Mouse (Mus musculus): ENCODE results near the gene Rcl1. TPM values are rescaled to one million over a fixed set of nuclear protein-coding genes. Genes with fewer than 3 reads are reported as not detected.

The Rcl1 gene
- polyA plus RNA-seq, 1 experiment = 18.2 TPM

DNA sequence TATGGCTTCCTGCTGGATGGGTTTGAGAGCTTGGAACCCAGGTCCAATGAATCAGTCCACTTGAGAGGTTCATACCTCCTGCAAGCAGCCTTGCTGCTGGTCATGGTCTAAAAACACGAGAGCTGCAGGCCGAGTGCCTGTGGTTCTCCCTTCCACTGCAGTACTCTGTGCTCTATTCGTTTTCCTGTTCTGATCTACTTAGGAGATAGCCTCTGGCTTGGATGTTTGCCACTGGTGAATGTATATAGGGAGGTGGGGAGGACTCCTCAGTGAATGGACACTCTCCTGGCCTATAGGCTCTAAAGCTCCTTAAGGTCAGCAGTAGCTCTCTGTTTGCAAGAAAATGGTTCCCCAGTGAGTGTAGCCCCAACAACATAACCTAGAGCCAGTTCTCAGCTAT is 57.3 kb downstream of the Rcl1 start:
- Histone ChIP-seq H3K27ac (ENCODE audit: control insufficient read depth, insufficient read depth, low read depth, low read length, poor library complexity) (no peak overlapping the region), H3K4me1 (ENCODE audit: control insufficient read depth, insufficient read depth, low read length) (peaks cover 3% of the 10 kb centered on the region), H3K4me3 (replicated peaks; ENCODE audit: control insufficient read depth, low read depth, low read length) (no peak overlapping the region)
- TF ChIP-seq POLR2A (IDR thresholded peaks at IDR 0.05; ENCODE audit: borderline replicate concordance, control insufficient read depth, low read depth, low read length) = no peak
- TF ChIP-seq CTCF (IDR thresholded peaks at IDR 0.05; ENCODE audit: control insufficient read depth, insufficient read depth, low read length) = no peak
- 35% methylated on average over 3 of the region's 3 CpGs for WGBS

DNA sequence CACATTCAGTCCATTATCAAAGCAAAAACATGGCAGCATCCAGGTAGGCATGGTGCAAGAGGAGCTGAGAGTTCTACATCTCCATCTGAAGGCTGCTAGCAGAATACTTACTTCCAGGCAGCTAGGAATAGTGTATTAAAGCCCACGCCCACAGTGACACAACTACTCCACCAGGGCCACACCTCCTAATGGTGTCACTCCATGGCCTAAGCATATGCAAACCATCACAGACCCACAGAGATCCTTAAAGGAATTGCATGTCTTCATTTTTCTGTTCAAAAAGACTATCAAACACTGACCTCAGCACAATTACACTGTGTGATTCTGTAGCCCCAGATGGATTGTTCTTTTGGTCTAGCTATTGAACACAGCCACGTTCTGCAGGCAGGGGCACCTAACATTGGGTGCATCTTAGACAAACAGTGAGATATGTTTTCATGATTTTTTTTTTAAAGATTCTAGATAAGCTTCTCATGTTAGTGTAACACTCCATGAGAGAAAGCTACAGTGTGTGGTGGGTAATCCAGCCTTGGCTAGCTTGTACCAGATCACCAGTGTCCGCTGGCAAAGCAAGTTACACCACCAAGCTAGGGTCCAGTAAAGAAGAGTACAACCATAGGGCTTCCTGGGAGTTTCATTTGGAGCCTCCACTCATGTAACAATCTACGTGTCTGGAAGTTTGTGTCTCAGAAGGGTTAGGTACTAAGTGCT is 62.8 kb downstream of the Rcl1 start:
- H3K4me1 ChIP-seq (ENCODE audit: control insufficient read depth, insufficient read depth, low read length) = no peaks in the 10 kb centered on the region; the same call in 1 of the 2 replicates
- WGBS = 65% methylated on average over 4 of the region's 4 CpGs
- no peak overlapping the region for H3K27ac ChIP-seq (ENCODE audit: control insufficient read depth, insufficient read depth, low read depth, low read length, poor library complexity)
- TF ChIP-seq CTCF (IDR thresholded peaks at IDR 0.05; ENCODE audit: control insufficient read depth, insufficient read depth, low read length) = no peak
- TF ChIP-seq POLR2A (IDR thresholded peaks at IDR 0.05; ENCODE audit: borderline replicate concordance, control insufficient read depth, low read depth, low read length) = no peak
- no peak overlapping the region for H3K4me3 ChIP-seq (replicated peaks; ENCODE audit: control insufficient read depth, low read depth, low read length)

DNA sequence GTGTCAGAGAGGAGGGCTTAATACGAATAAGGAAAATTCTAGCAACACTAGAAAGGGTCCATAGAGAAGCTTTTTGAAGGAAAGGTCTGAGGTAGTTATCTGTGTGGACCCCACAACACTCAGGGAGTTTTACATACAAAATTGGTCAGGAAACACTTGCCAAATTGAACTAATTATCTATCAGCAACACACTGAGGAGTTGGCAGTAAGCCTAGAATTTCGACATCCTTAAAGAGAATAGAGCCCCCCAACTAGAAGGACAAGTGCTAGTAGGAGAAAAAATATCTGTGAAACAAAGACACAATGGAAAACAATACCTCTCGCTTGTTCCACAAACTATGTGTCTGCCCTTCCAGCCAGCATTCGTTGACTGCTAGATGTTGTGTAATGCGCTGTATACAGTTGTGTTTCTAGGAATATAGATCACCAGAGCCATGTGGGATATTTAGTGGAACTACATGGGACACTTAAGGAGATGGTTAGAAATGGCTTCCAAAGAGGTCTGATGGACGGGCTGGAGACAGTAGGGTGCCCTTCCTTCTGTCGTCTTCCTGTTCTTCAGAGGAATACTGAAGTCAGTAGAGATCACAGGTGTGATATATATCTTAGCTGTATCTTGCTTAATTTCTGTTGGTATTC is 63.5 kb downstream of the Rcl1 start:
- 41% methylated on average over 7 of the region's 7 CpGs for WGBS
- Histone ChIP-seq H3K27ac (ENCODE audit: control insufficient read depth, insufficient read depth, low read depth, low read length, poor library complexity) (no peak overlapping the region), H3K4me1 (ENCODE audit: control insufficient read depth, insufficient read depth, low read length) (no peaks in the 10 kb centered on the region; the same call in 1 of the 2 replicates), H3K4me3 (replicated peaks; ENCODE audit: control insufficient read depth, low read depth, low read length) (no peak overlapping the region)
- TF ChIP-seq CTCF (IDR thresholded peaks at IDR 0.05; ENCODE audit: control insufficient read depth, insufficient read depth, low read length) = no peak
- TF ChIP-seq POLR2A (IDR thresholded peaks at IDR 0.05; ENCODE audit: borderline replicate concordance, control insufficient read depth, low read depth, low read length) = no peak

DNA sequence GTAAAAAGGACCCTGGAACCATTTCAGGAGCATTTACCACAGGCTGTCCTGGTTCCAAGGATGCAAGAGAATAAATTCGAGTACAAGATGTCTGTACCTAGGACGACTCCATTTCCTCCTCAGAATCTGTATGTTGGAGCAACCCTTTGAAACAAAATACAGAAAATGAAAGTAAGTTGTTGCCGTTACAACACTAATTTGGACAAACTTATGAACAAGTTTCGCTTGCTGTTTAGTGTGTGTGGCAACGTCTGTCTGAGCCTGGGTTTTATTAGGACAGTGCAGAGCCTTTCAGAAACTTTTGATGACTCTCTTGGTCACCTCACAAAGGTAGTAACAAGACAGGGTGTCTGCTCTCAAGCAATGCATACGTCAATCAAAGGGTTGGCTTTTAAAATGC is 66.8 kb downstream of the Rcl1 start:
- no peaks in the 10 kb centered on the region; the same call in 1 of the 2 replicates for H3K4me1 ChIP-seq (ENCODE audit: control insufficient read depth, insufficient read depth, low read length)
- no peak overlapping the region for H3K27ac ChIP-seq (ENCODE audit: control insufficient read depth, insufficient read depth, low read depth, low read length, poor library complexity)
- 58% methylated on average over 6 of the region's 6 CpGs for WGBS
- TF ChIP-seq CTCF (IDR thresholded peaks at IDR 0.05; ENCODE audit: control insufficient read depth, insufficient read depth, low read length) (no peak), POLR2A (IDR thresholded peaks at IDR 0.05; ENCODE audit: borderline replicate concordance, control insufficient read depth, low read depth, low read length) (no peak)
- H3K4me3 ChIP-seq (replicated peaks; ENCODE audit: control insufficient read depth, low read depth, low read length) = no peak overlapping the region

DNA sequence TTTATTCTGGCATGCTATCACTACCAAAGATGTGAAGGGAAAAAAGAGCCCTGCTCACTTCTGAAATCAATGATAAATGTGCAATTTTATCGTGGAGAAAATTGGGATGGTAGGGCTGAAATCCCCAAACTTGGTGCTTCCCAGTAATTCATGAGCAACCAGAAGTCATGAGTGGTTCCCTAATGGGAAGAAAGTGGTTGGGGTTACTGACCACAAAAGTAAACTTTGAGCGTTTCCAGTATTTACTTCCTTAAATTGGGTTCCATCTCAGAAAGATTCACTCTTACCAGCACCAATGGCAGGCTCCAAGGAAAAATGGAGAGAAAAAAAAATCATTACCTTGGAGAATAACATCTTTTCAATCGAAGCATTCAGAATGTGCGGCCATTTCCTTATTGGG is 79.2 kb downstream of the Rcl1 start:
- 45% methylated on average over 4 of the region's 4 CpGs for WGBS
- TF ChIP-seq POLR2A (IDR thresholded peaks at IDR 0.05; ENCODE audit: borderline replicate concordance, control insufficient read depth, low read depth, low read length) (no peak), CTCF (IDR thresholded peaks at IDR 0.05; ENCODE audit: control insufficient read depth, insufficient read depth, low read length) (no peak)
- Histone ChIP-seq H3K27ac (ENCODE audit: control insufficient read depth, insufficient read depth, low read depth, low read length, poor library complexity) (no peak overlapping the region), H3K4me1 (ENCODE audit: control insufficient read depth, insufficient read depth, low read length) (peaks cover 1% of the 10 kb centered on the region; the same call in 1 of the 2 replicates), H3K4me3 (replicated peaks; ENCODE audit: control insufficient read depth, low read depth, low read length) (no peak overlapping the region)

DNA sequence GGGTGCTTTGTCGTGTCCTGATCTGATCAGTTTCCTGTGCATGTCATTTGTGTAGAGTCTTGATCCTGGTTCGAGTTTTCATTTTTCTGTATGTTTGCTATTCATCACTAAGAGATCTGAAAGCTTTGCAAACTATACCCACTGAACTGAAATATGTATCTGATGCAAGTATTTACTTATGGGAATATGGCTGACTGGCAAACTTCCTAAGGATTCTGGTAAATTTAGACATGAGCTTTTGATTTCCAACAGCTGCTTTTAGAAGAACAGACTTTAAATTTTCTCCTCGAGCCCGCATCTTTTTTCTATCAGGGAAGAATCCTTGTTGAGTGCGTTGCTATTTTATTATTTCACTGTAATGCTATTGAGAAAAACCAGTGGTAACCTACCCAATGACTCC is 81.0 kb downstream of the Rcl1 start:
- Histone ChIP-seq H3K4me1 (ENCODE audit: control insufficient read depth, insufficient read depth, low read length) (peaks cover 1% of the 10 kb centered on the region; the same call in 1 of the 2 replicates), H3K27ac (ENCODE audit: control insufficient read depth, insufficient read depth, low read depth, low read length, poor library complexity) (no peak overlapping the region), H3K4me3 (replicated peaks; ENCODE audit: control insufficient read depth, low read depth, low read length) (no peak overlapping the region)
- 82% methylated on average over 5 of the region's 5 CpGs for WGBS
- no peak for TF ChIP-seq CTCF (IDR thresholded peaks at IDR 0.05; ENCODE audit: control insufficient read depth, insufficient read depth, low read length)
- TF ChIP-seq POLR2A (IDR thresholded peaks at IDR 0.05; ENCODE audit: borderline replicate concordance, control insufficient read depth, low read depth, low read length) = no peak

DNA sequence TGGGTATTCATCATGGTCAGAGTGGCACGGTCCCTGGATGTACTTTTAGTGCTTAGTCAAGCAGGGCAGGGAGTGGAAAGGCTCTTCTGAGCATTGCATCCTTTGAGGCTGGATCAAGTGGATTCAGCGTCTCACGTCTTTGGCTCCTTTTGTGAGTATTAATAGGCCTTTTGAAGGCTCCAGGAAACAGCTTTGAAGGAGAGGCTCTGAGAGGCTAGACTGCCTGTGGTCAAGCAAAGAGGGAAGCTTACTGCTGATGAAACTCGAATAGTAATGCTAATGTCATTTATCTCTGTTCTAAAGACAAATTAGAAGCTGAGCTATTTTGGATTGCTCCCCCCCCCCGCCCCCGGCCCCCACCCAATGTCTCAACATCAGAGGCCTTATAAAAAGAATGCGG is 83.9 kb downstream of the Rcl1 start:
- Histone ChIP-seq H3K4me1 (ENCODE audit: control insufficient read depth, insufficient read depth, low read length) (peaks cover 1% of the 10 kb centered on the region; the same call in 1 of the 2 replicates), H3K27ac (ENCODE audit: control insufficient read depth, insufficient read depth, low read depth, low read length, poor library complexity) (no peak overlapping the region), H3K4me3 (replicated peaks; ENCODE audit: control insufficient read depth, low read depth, low read length) (no peak overlapping the region)
- WGBS = 26% methylated on average over 7 of the region's 7 CpGs
- no peak for TF ChIP-seq CTCF (IDR thresholded peaks at IDR 0.05; ENCODE audit: control insufficient read depth, insufficient read depth, low read length)
- no peak for TF ChIP-seq POLR2A (IDR thresholded peaks at IDR 0.05; ENCODE audit: borderline replicate concordance, control insufficient read depth, low read depth, low read length)

DNA sequence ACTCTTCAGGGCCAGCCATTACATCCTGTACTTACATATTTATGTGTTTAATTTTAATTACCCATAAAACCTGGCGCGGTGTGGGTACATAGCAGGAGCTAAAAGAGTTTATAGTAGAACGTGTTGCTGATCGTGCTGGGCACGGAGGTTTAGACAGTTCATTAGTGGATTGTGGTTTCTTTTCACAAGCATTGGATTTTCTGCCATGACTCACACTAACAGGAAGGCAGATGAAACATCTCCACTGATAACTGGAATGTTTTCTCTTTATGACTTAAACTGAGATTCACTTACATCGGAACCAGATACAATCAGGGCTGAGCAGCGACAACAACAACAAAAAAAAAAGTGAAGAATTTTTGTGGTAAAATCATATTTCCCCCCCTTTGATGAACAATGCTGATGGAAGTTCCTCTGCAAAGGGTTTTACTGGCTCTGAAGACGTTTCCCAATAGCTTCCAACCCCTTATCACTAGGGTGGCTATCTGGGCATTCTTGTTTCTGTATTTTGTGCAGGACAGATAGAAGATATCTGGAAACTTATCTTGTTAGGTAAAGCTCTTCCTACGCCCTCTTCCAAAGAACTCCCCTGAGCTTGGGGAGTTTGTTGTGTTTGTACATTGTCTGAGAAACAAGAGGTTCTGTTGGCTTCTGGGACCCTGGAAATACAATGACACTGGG is 84.5 kb downstream of the Rcl1 start:
- TF ChIP-seq CTCF (IDR thresholded peaks at IDR 0.05; ENCODE audit: control insufficient read depth, insufficient read depth, low read length) (no peak), POLR2A (IDR thresholded peaks at IDR 0.05; ENCODE audit: borderline replicate concordance, control insufficient read depth, low read depth, low read length) (no peak)
- 32% methylated on average over 9 of the region's 9 CpGs for WGBS
- Histone ChIP-seq H3K4me3 (replicated peaks; ENCODE audit: control insufficient read depth, low read depth, low read length) (no peak overlapping the region), H3K4me1 (ENCODE audit: control insufficient read depth, insufficient read depth, low read length) (peaks cover 1% of the 10 kb centered on the region; the same call in 1 of the 2 replicates), H3K27ac (ENCODE audit: control insufficient read depth, insufficient read depth, low read depth, low read length, poor library complexity) (no peak overlapping the region)
